Mouse (Mus musculus) induced T-regulatory cell, adult 2 months (primary cell): ENCODE data around the gene Paics.

Experiments used
- DNase-seq: peaks from one replicate; pipeline ENCODE4 v3.0.0-alpha.2; 2012; ENCODE audit warnings: low read depth

The Paics gene

GRCm38 (mm10) chr5:77011082-77011481, 60.0 kb downstream of the Paics start:
- DNase-seq = no peak

GRCm38 (mm10) chr5:77013171-77013570, 62.1 kb downstream of the Paics start:
- DNase-seq = no peak

- DNase-seq = peak; percentile 86
Observed at GRCm38 (mm10) chr5:77015544-77016482, 64.7 kb downstream of the Paics start, which contains the start of gene Thegl. Gene Thegl, plus strand, starts transcription at chr5:77016023.
